Mouse (Mus musculus) liver (tissue): ENCODE data around the gene Sox1.

ENCODE experiments used
- DNase-seq: peaks from one replicate; pipeline ENCODE4 v3.0.0-alpha.2; 2020; ENCODE audit warnings: mixed read lengths

The Sox1 gene

DNA sequence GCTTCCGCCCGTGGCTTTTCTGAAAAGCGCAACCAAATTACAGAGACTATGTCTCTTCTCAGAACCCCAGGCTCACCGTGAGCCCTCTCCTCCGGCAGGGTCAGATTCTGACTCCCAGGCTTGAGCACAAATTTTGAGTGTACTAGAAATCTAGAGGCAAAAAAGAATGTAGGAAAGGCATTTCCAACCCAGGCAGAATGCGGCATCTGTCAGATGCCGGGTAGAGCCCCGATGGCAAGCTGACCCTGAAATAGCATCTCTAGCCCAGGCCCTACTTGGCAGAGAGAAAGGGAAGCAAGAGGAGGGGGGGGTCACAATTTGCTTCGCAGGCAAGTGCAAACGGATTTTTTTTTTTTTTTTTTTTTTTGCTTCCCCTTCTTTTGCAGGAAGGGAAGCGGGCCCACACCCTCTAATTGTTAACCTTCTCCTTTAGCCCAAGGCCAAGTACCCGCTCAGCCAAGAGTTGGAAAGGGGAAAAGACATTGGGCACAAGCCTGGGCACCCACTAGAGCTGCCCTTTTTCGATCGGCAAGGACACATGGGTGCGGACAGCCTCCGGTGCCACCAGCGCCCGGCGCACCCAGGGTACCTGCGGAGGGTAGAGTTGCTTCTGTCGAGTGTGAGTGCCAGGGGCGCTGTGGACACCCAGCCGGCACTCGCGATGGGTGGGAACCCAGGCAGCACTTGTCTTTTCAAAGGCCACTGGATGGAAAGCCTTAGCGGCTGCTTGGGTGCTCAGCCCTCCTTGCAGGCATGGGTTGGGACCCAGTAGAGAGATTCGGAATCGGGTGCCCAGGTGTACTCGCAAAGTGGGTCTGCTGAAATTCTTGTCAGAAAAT, 5.1 kb upstream of the Sox1 start:
- DNase-seq: no peak

DNA sequence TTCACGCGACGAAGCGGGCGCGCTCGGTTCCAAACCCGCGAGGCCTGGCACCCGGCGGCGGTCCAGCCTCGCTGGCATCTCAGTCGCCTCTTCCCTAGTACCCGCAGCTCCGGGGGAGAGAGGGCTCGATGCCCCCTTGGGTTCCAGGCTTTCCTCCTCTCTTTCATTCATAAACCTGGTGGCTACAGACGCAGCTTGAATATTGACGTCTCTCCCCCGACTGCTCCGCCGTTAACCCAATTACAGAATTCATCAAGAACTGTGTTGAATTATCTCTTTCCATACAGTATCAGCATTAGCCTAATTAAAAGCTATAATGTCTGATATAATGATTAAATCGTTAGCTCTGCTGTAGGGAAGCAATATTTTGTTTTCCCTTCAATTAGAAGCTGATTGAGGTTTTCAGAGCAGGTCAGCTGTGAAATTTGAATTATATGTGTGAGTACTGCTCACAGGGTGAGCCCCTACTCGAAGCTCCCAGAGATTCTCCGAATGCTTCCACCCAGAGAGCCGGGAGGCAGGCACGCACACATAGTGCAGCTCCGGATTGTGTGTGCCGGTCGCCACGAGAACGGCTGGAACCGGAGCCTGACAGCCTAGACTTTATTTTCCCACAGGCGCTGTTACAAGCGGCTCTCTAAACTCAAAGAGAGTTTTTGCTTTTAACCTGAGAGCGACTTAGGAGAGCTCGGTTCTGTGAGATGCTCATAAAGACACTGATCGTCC, 4.3 kb upstream of the Sox1 start:
- no peak for DNase-seq

DNA sequence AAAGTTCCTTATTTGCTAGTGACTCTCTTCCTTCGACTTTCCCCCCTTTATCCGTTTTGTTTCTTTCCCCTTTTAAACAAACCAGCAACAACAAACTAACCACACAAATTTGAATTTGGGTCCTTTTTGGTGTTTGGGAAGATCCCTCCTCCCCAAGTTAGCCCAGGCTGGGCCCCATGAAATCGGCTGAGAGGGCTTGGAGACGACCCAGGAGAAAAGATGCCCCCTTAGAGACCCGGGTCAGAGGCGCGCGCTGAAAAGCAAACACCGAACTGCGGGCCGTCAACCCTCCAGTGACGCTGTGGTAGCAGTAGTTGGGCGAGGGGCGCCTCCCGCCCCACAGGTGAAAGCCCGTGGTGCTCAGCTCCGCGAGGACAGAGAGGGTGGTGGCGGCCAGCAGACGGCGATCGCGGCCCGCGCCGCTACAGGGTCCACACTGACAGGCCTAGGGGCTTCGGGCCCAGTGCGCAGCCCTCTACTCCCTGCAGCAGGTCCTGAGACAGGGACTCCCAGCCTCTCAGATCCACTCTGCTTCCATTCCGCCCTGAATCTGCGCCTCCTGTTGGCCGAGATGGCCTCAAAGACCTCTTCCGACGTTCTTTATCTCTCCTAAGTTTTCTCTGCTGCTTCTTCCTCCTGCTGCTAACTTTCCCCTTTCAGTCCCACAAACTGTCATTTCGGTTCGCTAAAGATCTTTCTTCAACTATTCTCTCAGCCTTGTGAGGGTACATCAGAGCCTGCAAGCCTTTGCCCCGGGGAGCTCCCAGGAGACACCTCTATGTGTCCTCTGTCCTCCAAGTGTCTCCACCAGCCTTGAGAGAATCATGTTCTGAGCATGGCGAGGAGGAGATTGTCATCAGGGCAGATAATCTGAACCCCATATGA, 3.5 kb upstream of the Sox1 start:
- no peak for DNase-seq

DNA sequence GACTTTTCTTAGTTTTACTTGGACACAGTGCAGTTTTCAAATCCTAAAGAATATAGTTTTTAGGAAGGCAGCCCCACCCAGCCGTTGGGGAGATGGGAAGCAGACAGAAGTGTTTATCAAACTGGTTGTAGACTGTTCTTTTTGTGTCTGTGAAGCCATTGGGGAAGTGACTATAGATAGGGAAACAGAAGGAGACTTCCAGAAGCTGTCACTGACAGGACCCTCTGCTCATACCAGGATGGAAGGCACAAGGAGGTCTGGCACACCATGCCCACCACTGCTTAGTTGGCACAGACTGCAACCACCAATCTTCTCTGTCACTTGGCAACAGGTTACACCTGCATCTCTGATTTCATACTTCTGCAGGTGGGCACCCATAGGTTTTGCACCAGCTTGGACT, 2.3 kb upstream of the Sox1 start:
- no peak for DNase-seq

DNA sequence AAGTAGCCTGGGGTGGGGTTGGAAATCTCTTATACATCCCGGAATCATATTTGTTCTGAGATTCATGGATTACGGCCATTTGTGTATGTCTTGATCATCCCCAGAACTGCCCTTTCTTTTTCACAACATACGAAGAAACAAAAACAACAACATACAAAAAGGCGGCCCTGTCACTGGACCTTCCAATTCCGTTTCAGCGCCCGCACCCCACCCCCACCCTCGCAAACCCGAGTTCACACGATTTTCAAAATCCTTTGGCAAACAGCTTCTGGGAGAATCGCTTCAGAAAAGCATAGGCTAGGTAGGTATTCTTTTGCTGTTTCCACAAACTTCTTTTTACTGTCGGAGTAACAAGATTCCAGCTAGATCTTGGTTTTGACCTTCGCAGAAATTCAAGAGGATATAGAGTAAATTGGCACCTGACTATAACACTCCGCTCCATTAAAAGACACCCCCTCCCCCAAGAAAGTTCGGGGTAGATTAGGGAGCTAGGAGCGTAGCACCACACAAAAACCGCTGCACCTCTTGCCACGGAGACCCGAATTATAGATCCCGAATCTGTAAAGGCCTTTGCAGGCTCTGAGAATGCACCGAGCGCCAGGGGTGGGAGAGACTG, 602 bp upstream of the Sox1 start:
- DNase-seq: no peak

DNA sequence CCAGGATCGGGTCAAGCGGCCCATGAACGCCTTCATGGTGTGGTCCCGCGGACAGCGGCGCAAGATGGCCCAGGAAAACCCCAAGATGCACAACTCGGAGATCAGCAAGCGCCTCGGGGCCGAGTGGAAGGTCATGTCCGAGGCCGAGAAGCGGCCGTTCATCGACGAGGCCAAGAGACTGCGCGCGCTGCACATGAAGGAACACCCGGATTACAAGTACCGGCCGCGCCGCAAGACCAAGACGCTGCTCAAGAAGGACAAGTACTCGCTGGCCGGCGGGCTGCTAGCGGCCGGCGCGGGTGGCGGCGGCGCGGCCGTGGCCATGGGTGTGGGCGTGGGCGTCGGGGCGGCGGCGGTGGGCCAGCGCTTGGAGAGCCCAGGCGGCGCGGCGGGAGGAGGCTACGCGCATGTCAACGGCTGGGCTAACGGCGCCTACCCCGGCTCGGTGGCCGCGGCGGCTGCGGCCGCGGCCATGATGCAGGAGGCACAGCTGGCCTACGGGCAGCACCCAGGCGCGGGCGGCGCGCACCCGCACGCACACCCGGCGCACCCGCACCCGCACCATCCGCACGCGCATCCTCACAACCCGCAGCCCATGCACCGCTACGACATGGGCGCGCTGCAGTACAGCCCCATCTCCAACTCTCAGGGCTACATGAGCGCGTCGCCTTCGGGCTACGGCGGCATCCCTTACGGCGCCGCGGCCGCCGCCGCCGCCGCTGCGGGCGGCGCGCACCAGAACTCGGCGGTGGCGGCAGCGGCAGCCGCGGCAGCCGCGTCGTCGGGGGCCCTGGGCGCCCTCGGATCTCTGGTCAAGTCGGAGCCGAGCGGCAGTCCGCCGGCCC, 1.6 kb downstream of the Sox1 start:
- DNase-seq: no peak

DNA sequence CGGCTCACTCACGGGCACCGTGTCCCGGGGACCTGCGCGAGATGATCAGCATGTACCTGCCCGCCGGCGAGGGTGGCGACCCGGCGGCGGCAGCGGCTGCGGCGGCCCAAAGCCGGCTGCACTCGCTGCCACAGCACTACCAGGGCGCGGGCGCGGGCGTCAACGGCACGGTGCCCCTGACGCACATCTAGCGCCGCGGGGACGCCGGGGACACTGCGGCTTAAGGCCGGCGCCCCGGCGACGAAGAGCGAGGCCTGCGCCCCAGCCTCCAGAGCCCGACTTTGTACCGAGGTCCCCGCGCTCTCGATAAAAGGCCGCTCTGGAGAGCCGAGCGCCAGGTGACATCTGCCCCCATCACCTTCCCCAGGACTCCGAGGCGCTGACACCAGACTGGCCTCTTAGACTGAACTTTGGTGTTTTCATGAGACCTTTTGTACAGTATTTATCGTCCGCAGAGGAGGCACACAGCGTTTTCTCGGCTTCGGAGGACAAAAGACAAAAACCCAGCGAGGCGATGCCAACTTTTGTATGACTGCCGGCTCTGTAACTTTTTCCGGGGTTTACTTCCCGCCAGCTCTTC, 2.3 kb downstream of the Sox1 start:
- no peak for DNase-seq

DNA sequence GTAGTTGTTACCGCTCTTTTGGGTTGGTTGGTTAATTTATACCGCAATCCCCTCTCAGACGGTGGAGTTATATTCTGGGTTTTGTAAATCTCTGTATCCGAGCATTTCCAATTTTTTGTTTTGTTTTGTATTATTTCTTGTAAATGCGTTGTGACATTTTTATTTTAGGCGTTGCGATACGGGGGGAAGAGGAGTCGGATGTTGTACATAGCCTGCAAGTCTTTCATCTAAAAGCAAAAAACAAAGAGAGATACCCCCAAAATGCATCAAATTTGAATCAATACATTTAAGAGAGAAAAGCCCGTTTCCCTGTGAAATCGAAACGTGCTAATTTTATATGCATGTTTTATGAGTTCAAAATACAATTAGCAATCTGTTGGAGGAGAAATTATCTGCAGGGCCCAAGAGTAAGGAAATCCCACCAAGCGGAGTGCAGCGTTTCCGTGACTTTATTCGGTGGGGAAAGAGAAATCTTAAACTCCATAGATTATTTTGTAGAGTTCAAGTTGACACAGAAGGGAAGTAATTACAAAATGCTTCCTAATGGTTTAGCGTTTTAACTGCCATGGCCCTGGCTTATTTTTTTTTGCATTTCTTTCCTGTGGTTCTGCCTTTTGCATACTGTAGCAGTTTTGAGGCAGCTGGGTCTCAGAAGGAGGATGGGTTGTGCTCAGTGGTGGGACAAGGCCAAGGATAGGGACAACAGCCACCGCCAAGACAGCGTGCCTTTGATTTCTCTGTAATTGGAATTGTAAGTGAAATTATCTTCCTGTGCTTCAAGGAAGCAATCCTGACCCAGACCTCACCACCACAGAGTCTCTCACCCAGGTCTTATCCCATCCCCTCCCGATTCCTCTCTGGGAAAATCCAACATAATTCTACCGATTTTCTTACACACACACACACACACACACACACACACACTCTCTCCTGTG, 3.2 kb downstream of the Sox1 start:
- no peak for DNase-seq

DNA sequence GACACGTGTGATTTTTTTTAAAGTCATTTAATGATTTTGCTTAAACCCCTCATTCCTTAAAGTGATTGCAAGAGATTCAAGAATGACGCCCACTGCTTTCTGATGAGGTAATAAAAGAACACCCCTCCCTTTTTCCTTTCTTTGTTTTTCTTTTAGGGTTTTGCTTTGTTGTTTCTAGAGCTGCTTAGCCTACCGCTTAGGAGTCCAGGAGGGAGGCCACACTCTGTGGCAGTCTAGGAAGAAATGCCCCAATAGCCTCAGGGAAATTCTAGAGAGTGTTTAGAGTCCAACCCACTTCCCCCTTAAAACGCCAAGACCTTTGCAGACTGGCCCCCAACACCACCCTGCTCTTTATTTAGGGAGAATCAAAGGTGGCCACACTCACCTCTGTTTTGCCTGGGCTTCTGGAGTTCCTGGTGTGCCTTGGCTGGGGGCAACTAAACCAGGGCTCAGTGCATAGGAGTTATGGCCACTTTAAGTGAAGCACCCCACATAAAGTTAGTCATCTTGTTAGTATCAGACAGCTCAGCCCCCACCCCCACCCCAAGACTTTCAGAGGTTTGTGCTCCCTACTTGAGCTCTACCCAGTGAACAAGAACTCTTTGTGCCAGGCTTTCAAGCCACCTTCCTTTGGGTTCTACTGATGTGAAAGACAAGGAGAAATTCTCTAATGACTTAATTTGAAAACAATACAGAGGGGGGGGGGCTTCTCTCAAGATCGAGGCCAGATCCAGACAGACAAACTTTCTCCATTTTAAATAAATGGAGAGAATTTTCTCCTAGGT, 4.5 kb downstream of the Sox1 start:
- no peak for DNase-seq

DNA sequence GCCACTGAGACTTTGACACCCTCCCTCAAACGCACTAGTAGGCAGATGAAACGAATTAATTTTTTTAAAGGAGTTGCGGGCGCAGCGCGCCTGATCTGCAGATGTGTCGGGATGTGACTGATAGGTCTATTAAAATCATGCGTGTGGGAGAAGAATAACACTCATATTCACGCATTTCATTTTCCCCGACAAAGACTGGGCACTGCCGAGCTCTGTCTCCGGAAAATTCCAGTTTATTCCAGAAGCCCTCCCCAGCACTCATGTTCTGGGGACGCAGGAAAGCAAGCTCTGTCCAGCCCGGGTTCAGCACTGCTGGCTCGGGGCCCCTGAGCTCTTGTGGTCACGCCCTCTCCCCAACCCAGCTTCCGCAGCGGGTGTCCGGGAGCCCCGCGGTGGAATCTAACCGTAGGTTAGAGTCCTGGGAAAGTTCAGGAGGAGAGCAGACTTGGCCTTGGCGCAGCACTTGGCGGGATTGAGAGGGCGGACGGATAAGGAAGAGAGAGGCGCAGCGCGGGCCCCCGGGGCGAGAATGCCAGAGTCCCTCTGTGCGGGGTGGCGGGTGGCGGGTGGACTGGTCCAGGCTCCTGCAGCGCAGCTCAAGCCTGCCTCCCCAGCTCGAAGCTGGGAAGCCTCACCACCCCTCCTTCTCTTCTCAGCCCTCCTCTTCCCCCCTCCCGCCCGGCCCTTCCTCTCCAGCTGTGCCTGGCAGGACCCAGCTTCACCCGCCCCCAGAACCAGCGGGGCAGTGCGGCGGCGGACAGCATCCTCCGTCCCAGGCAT, 5.7 kb downstream of the Sox1 start:
- DNase-seq: no peak

DNA sequence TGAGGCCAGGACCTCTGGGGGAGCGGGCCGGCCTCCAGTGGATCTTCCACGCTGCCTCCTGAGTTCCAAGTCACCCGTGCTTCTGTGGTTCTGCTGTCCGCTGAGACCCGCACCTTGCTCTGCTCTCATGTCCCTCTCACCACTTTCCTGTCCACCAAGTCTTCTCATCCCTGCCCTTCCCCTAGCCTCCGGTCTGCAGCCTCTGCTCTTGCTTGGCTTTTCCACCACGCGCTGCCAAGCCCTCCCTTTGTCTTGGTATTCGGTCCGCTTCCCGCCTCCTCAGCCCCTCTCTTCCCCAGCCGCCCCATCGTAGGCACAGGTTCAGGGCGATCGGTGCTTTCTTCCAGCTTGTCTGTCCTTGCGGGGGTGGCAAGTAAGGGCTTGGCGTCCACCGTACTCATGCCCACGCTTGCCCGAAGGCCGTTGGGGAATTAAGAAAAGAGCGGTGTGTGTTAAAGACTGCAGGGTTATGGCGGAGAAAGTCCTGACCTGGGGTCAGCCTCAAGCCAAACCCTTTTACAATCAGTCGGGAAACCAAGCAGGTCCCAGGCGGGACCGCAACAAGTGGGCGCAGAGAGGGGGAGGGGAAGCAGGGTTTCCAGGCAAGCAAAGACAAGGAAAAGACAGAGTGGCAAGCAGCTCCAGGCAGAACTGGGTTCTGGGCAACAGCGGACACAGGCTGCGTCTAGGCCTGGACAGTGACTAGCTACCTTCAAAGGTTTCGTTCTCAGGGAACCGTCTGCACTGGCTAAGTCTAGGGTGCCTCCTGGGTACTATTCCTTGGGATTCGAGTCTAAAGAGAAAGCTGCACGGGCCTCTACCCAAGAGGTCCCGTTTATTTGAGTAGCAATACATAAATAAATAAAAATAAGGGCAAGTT, 6.5 kb downstream of the Sox1 start:
- DNase-seq: no peak

DNA sequence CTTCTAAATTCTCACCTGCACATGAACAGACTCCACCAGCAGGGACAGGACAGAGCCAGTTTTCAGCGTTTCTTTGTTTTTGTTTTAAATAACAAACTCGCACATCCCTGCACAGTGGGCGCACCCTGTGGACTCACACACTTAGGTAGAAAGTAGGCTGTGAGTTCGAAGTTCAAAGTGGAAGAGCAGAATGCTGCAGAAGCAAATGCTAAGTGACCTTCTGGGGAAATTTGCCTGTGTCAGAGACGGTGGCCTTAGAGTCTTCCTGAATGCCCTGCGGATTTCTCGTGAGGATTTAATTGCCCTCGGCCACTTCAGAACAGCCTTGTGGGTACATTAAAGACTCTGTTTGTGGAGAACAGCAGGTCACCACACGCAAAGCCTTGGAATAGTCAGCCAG, 7.6 kb downstream of the Sox1 start:
- DNase-seq: no peak

DNA sequence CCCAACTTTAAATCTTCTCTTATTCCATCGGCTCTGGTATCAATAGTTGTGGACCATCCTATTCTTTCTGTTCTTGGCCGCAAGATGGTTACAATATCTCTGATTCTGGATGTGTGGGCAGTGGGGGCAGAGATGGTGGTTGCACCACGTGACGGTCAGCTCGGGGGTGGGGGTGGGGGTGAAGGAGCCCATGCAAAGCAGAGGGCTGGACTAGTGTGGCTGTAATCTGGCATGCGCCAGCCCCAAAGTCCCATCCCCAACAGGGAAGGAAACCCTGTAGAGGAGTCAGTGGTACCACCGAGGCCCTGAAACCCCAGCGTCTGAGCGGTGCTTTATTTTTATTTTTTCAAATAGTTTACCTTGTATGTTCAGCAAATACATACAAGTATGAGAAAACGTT, 12.9 kb downstream of the Sox1 start:
- DNase-seq: no peak

DNA sequence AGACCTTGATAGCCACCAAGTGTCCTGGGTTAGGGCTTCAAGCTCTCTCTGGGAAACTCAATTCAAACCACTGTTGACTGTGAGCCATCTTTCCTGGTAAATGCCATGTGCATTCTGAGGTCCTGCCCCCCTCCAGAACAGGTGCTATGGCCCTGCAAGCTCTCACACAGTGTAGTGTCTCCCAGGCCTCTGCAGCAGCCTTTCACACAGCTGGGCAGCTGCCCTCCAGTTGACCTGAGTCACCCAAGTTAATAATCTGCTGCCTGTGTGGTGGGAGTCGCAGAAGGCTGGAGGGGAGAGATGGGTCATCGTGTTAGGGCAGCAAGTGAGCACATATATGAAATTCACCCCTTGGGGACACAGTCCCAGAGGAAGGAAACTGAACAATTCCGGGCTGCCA, 14.9 kb downstream of the Sox1 start:
- no peak for DNase-seq

DNA sequence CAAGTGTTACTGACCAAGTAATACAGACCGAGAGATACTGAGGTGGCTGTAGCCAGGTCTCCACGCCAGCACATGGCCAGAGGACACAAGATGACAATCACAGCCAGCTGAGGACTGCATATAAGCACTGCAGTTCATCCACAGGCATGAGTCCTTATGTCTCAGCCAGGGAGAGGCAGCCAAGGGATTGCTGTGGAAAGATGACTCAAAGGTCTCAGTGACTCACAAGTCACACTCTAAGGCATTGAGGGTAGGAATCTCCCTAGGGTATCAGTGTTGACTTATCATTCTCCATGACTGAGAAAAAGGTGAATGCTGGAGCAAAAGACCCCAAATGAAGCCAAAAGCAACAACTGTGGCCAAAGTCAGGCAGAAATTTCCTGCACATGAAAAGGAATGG, 22.0 kb downstream of the Sox1 start:
- no peak for DNase-seq

DNA sequence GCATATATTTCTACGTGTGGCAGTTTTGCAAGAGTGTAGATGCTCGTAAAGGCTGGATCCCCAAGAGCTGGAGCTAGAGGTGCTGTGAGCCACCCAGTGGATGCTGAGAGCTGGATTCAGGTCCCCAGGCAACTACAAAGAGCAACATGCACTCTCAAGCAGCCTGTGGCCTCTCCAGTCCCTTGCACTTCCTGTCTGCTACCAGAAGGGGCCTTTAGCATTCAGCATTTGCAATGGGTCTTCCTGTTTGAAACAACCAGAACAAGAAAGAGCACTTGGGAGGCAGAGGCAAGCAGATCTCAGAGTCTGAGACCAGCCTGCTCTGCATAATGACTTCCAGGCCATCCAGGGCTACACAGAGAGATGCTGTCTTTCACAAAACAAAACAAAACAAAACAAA, 25.4 kb downstream of the Sox1 start:
- DNase-seq: no peak

DNA sequence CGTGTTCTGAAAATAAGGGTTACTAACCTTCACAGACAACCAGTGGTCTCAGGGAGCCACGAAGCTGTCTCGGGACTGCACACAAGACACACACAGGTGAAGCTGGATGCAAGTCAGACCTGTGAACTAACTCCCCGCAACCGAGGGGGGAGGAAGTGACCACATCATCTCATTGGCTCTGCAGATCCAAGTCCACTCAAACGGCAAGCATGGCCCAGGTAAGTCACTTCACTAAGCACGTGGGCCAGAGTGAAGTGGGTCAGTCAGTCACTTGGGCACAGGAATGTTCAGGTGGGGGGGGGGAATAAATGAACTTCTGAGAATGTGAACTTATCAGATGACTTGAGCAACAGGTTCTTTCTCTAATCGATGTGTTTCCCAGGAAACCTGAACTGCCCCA, 30.8 kb downstream of the Sox1 start:
- no peak for DNase-seq

DNA sequence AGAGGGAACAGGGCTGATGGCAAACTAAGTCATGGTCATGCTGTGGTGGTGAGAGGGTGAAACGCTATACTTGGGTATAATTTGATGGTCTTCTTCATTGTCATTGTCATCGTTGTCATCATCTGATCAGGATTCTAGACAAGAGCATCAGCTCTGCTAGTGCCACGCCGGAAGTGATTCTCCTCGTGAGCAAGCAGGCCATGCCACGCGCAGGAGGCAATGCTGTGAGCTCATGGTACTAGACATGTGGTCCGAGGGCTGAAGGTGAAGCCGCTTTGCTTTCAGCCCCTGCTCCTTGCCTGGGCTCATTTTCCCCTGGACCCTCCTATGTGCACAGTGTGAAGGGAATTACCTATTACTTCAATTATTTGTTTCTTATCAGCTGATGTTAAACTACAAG, 32.3 kb downstream of the Sox1 start:
- DNase-seq: no peak
